Mouse (Mus musculus): ENCODE measurements around the gene Pdlim7.

The Pdlim7 gene

GRCm38 (mm10) chr13:55522730-55523129 is 9.3 kb upstream of the Pdlim7 start:
- no peak for DNase-seq (ENCODE audit: low read depth, low spot score)

- no peak for DNase-seq (ENCODE audit: low read depth, low spot score)
Measured at GRCm38 (mm10) chr13:55519606-55520005, 6.1 kb upstream of the Pdlim7 start.

- DNase-seq (ENCODE audit: low read depth, low spot score): peak; percentile 60
Measured at GRCm38 (mm10) chr13:55516955-55517354, 3.5 kb upstream of the Pdlim7 start.

GRCm38 (mm10) chr13:55513828-55514227 is 352 bp upstream of the Pdlim7 start:
- DNase-seq (ENCODE audit: low read depth, low spot score): no peak

GRCm38 (mm10) chr13:55512379-55513031 is 971 bp downstream of the Pdlim7 start:
- DNase-seq (ENCODE audit: low read depth, low spot score): no peak

GRCm38 (mm10) chr13:55511492-55511861 is 2.0 kb downstream of the Pdlim7 start:
- no peak for DNase-seq (ENCODE audit: low read depth, low spot score)

GRCm38 (mm10) chr13:55510668-55511491 is 2.6 kb downstream of the Pdlim7 start:
- DNase-seq (ENCODE audit: low read depth, low spot score): no peak

GRCm38 (mm10) chr13:55510332-55510667 is 3.2 kb downstream of the Pdlim7 start:
- DNase-seq (ENCODE audit: low read depth, low spot score): no peak

GRCm38 (mm10) chr13:55508531-55508930 is 4.9 kb downstream of the Pdlim7 start:
- no peak for DNase-seq (ENCODE audit: low read depth, low spot score)

- no peak for DNase-seq (ENCODE audit: low read depth, low spot score)
Measured at GRCm38 (mm10) chr13:55507877-55508276, 5.6 kb downstream of the Pdlim7 start.

- DNase-seq (ENCODE audit: low read depth, low spot score): no peak
Measured at GRCm38 (mm10) chr13:55506697-55507096, 6.8 kb downstream of the Pdlim7 start.

GRCm38 (mm10) chr13:55505810-55506209 is 7.7 kb downstream of the Pdlim7 start:
- no peak for DNase-seq (ENCODE audit: low read depth, low spot score)

GRCm38 (mm10) chr13:55504390-55504789 is 9.1 kb downstream of the Pdlim7 start:
- DNase-seq (ENCODE audit: low read depth, low spot score): no peak

GRCm38 (mm10) chr13:55502405-55502804 is 11.1 kb downstream of the Pdlim7 start:
- DNase-seq (ENCODE audit: low read depth, low spot score): no peak

- no peak for DNase-seq (ENCODE audit: low read depth, low spot score)
Measured at GRCm38 (mm10) chr13:55500575-55500974, 12.9 kb downstream of the Pdlim7 start.

- DNase-seq (ENCODE audit: low read depth, low spot score): no peak
Measured at GRCm38 (mm10) chr13:55498906-55499305, 14.6 kb downstream of the Pdlim7 start.

GRCm38 (mm10) chr13:55496661-55497060 is 16.8 kb downstream of the Pdlim7 start:
- no peak for DNase-seq (ENCODE audit: low read depth, low spot score)

GRCm38 (mm10) chr13:55495702-55496101 is 17.8 kb downstream of the Pdlim7 start:
- DNase-seq (ENCODE audit: low read depth, low spot score): no peak

GRCm38 (mm10) chr13:55494883-55495621 is 18.4 kb downstream of the Pdlim7 start:
- no peak for DNase-seq (ENCODE audit: low read depth, low spot score)

- no peak for DNase-seq (ENCODE audit: low read depth, low spot score)
Measured at GRCm38 (mm10) chr13:55494257-55494656, 19.2 kb downstream of the Pdlim7 start.

- no peak for DNase-seq (ENCODE audit: low read depth, low spot score)
Measured at GRCm38 (mm10) chr13:55487578-55488498, 25.6 kb downstream of the Pdlim7 start, which contains the start of gene Dbn1. Gene Dbn1 (minus strand): TSS chr13:55488111.

Measured in retina, adult 2 months (tissue).